Mouse (Mus musculus) kidney, adult 2 months (tissue): ENCODE data around the gene Pnpla3.

Experiments used
- CTCF ChIP-seq: fragments of 200-500 bp; conservative IDR thresholded peaks from 2 replicates; pipeline ENCODE4 v1.5.1; 2011; ENCODE audit warnings: low read depth, mild to moderate bottlenecking, control low read depth, low read length, moderate library complexity, mixed read lengths; ENCODE audit not compliant: insufficient read depth, insufficient read length
- POLR2A ChIP-seq: fragments of 200-500 bp; IDR thresholded peaks from one replicate; pipeline ENCODE4 v1.6.1; 2011; ENCODE audit warnings: low read depth, low read length, control low read depth

DNA sequence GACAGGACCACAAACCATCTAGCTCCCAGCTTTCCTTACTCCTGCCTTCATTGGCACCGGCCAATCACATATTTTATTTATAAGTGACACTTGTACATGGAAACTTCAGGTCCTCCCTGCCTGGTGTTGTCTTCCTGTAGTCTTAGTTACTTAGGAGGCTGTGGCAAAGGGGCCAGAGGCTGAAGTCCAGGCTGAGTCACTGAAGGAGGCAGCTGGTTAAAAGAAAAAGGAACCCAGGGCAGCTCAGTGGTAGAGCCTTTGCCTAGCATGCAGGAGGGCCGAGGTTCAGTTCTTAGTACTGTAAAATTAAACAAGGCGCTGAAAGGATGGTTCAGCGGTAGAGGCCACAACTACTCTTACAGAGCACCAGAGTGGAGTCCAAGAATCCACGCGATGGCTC, 819 bp upstream of the Pnpla3 start:
- TF ChIP-seq CTCF (no peak), POLR2A (no peak)
